Mouse (Mus musculus): ENCODE measurements around the gene Pde4c. TPM values are rescaled to one million over a fixed set of nuclear protein-coding genes. Genes with fewer than 3 reads are reported as not detected.
A peak's percentile ranks its signal among the peaks of the same experiment; 100 is the strongest.

Gene Pde4c
- polyA plus RNA-seq, 1 experiment from 2014 or later: 8.8 TPM

- Histone ChIP-seq H3K4me1 (ENCODE audit: insufficient read depth, low read length) (peaks cover 42% of the 10 kb centered on the region), H3K4me3 (ENCODE audit: low read length) (peak within 1 kb of the TSS; percentile 72), H3K27ac (ENCODE audit: low read length) (peak within 1 kb of the TSS; percentile 89), H3K9me3 (ENCODE audit: low read length) (no peaks in the 10 kb centered on the region), H3K27me3 (ENCODE audit: insufficient read depth, low read length) (no peaks in the 10 kb centered on the region; the same call in 1 of the 2 replicates), H3K36me3 (ENCODE audit: insufficient read depth, low read length) (peaks cover 17% of the 10 kb centered on the region; the same call in 1 of the 2 replicates), H3K9ac (replicated peaks; ENCODE audit: low read length) (peak within 1 kb of the TSS; percentile 76), H3K4me2 (replicated peaks; ENCODE audit: low read depth, low read length) (peak within 1 kb of the TSS; percentile 98)
- WGBS: 8% methylated on average over 37 of the region's 37 CpGs
- ATAC-seq (ENCODE audit: low FRiP score, low TSS enrichment): peak; percentile 98
Measured at GRCm38 (mm10) chr8:70754043-70754870, 30.7 kb downstream of the Pde4c start, which contains the start of gene Rab3a. Gene Rab3a (plus strand): TSS chr8:70754679.

GRCm38 (mm10) chr8:70754871-70755660 lies 31.5 kb downstream of the Pde4c start:
- H3K27ac ChIP-seq (ENCODE audit: low read length): peak overlapping the region; percentile 57
- peak overlapping the region; percentile 76 for H3K9ac ChIP-seq (replicated peaks; ENCODE audit: low read length)
- peaks cover 50% of the 10 kb centered on the region for H3K4me1 ChIP-seq (ENCODE audit: insufficient read depth, low read length)
- WGBS: 15% methylated on average over 49 of the region's 50 CpGs
- H3K4me3 ChIP-seq (ENCODE audit: low read length): peak overlapping the region; percentile 72
- ATAC-seq (ENCODE audit: low FRiP score, low TSS enrichment): peak; percentile 28
- peak overlapping the region; percentile 98 for H3K4me2 ChIP-seq (replicated peaks; ENCODE audit: low read depth, low read length)
- H3K9me3 ChIP-seq (ENCODE audit: low read length): no peaks in the 10 kb centered on the region
- H3K36me3 ChIP-seq (ENCODE audit: insufficient read depth, low read length): peaks cover 17% of the 10 kb centered on the region; the same call in 1 of the 2 replicates
- no peaks in the 10 kb centered on the region for H3K27me3 ChIP-seq (ENCODE audit: insufficient read depth, low read length)

GRCm38 (mm10) chr8:70755661-70756475 lies 32.3 kb downstream of the Pde4c start:
- Histone ChIP-seq H3K4me3 (ENCODE audit: low read length) (peak overlapping the region; percentile 72), H3K4me1 (ENCODE audit: insufficient read depth, low read length) (peaks cover 54% of the 10 kb centered on the region)
- WGBS: 84% methylated on average over 24 of the region's 24 CpGs

GRCm38 (mm10) chr8:70756476-70757040 lies 33.0 kb downstream of the Pde4c start:
- Histone ChIP-seq H3K27me3 (ENCODE audit: insufficient read depth, low read length) (no peaks in the 10 kb centered on the region), H3K36me3 (ENCODE audit: insufficient read depth, low read length) (peaks cover 17% of the 10 kb centered on the region; the same call in 1 of the 2 replicates), H3K9ac (replicated peaks; ENCODE audit: low read length) (no peak overlapping the region), H3K4me2 (replicated peaks; ENCODE audit: low read depth, low read length) (no peak overlapping the region), H3K4me3 (ENCODE audit: low read length) (no peak overlapping the region), H3K9me3 (ENCODE audit: low read length) (no peaks in the 10 kb centered on the region), H3K4me1 (ENCODE audit: insufficient read depth, low read length) (peaks cover 57% of the 10 kb centered on the region), H3K27ac (ENCODE audit: low read length) (no peak overlapping the region)
- ATAC-seq (ENCODE audit: low FRiP score, low TSS enrichment): no peak
- WGBS: 92% methylated on average over 6 of the region's 6 CpGs

More at GRCm38 (mm10) chr8:70755661-70756475, 32.3 kb downstream of the Pde4c start:
- H3K27ac ChIP-seq (ENCODE audit: low read length): no peak overlapping the region
- no peak for ATAC-seq (ENCODE audit: low FRiP score, low TSS enrichment)
- no peaks in the 10 kb centered on the region for H3K9me3 ChIP-seq (ENCODE audit: low read length)
- H3K27me3 ChIP-seq (ENCODE audit: insufficient read depth, low read length): no peaks in the 10 kb centered on the region
- H3K9ac ChIP-seq (replicated peaks; ENCODE audit: low read length): peak overlapping the region; percentile 76; the same call in 1 of the 2 replicates
- H3K4me2 ChIP-seq (replicated peaks; ENCODE audit: low read depth, low read length): peak overlapping the region; percentile 98
- H3K36me3 ChIP-seq (ENCODE audit: insufficient read depth, low read length): peaks cover 17% of the 10 kb centered on the region; the same call in 1 of the 2 replicates

GRCm38 (mm10) chr8:70757523-70758307 lies 34.2 kb downstream of the Pde4c start:
- Histone ChIP-seq H3K4me2 (replicated peaks; ENCODE audit: low read depth, low read length) (no peak overlapping the region), H3K9me3 (ENCODE audit: low read length) (no peaks in the 10 kb centered on the region), H3K4me3 (ENCODE audit: low read length) (no peak overlapping the region), H3K27me3 (ENCODE audit: insufficient read depth, low read length) (no peaks in the 10 kb centered on the region), H3K36me3 (ENCODE audit: insufficient read depth, low read length) (peaks cover 17% of the 10 kb centered on the region; the same call in 1 of the 2 replicates), H3K9ac (replicated peaks; ENCODE audit: low read length) (no peak overlapping the region), H3K4me1 (ENCODE audit: insufficient read depth, low read length) (peaks cover 51% of the 10 kb centered on the region), H3K27ac (ENCODE audit: low read length) (0 out of 2 replicates have a peak overlapping the region, but pooled peaks have one; percentile 4)
- WGBS: 77% methylated on average over 22 of the region's 22 CpGs
- ATAC-seq (ENCODE audit: low FRiP score, low TSS enrichment): no peak

GRCm38 (mm10) chr8:70758308-70758615 lies 34.7 kb downstream of the Pde4c start:
- H3K27me3 ChIP-seq (ENCODE audit: insufficient read depth, low read length): no peaks in the 10 kb centered on the region
- no peak overlapping the region for H3K27ac ChIP-seq (ENCODE audit: low read length)
- H3K9ac ChIP-seq (replicated peaks; ENCODE audit: low read length): no peak overlapping the region
- H3K4me1 ChIP-seq (ENCODE audit: insufficient read depth, low read length): peaks cover 46% of the 10 kb centered on the region
- no peaks in the 10 kb centered on the region for H3K9me3 ChIP-seq (ENCODE audit: low read length)
- no peak overlapping the region for H3K4me2 ChIP-seq (replicated peaks; ENCODE audit: low read depth, low read length)
- ATAC-seq (ENCODE audit: low FRiP score, low TSS enrichment): no peak
- H3K4me3 ChIP-seq (ENCODE audit: low read length): no peak overlapping the region
- WGBS: 82% methylated on average over 7 of the region's 7 CpGs
- peaks cover 17% of the 10 kb centered on the region; the same call in 1 of the 2 replicates for H3K36me3 ChIP-seq (ENCODE audit: insufficient read depth, low read length)

- Histone ChIP-seq H3K9me3 (ENCODE audit: low read length) (no peaks in the 10 kb centered on the region), H3K27me3 (ENCODE audit: insufficient read depth, low read length) (no peaks in the 10 kb centered on the region), H3K4me2 (replicated peaks; ENCODE audit: low read depth, low read length) (no peak overlapping the region), H3K4me1 (ENCODE audit: insufficient read depth, low read length) (peaks cover 40% of the 10 kb centered on the region), H3K9ac (replicated peaks; ENCODE audit: low read length) (no peak overlapping the region), H3K27ac (ENCODE audit: low read length) (no peak overlapping the region), H3K4me3 (ENCODE audit: low read length) (no peak overlapping the region), H3K36me3 (ENCODE audit: insufficient read depth, low read length) (peaks cover 21% of the 10 kb centered on the region)
- 58% methylated on average over 19 of the region's 19 CpGs for WGBS
- ATAC-seq (ENCODE audit: low FRiP score, low TSS enrichment): no peak
Measured at GRCm38 (mm10) chr8:70758616-70759561, 35.4 kb downstream of the Pde4c start.

GRCm38 (mm10) chr8:70760350-70760749 lies 36.8 kb downstream of the Pde4c start:
- H3K4me2 ChIP-seq (replicated peaks; ENCODE audit: low read depth, low read length): peak overlapping the region; percentile 84
- H3K4me3 ChIP-seq (ENCODE audit: low read length): peak overlapping the region; percentile 73
- 0% methylated on average over 22 of the region's 22 CpGs for WGBS
- ATAC-seq (ENCODE audit: low FRiP score, low TSS enrichment): peak; percentile 24
- H3K27me3 ChIP-seq (ENCODE audit: insufficient read depth, low read length): no peaks in the 10 kb centered on the region
- peaks cover 34% of the 10 kb centered on the region for H3K4me1 ChIP-seq (ENCODE audit: insufficient read depth, low read length)
- H3K36me3 ChIP-seq (ENCODE audit: insufficient read depth, low read length): peaks cover 23% of the 10 kb centered on the region
- H3K9me3 ChIP-seq (ENCODE audit: low read length): no peaks in the 10 kb centered on the region
- peak overlapping the region; percentile 73 for H3K27ac ChIP-seq (ENCODE audit: low read length)
- H3K9ac ChIP-seq (replicated peaks; ENCODE audit: low read length): peak overlapping the region; percentile 83
